Mouse (Mus musculus) gastrocnemius, postnatal 36 days (tissue): Measurements from ENCODE around the gene Clec18a. TPM values are rescaled to one million over a fixed set of nuclear protein-coding genes. Genes with fewer than 3 reads are reported as not detected.
"Not testable (repeated sequence)": the region's sequence is repeated elsewhere in the genome, so short reads cannot be mapped to it uniquely, and the experiment has no call there.

ENCODE experiments used
- DNase-seq, 2 experiments: peaks; one replicate each; pipeline ENCODE4 v3.0.0; 2022
- intact Hi-C: fragments of 180-260 bp; cut with DNase I; formaldehyde crosslinking; loops from one replicate; pipeline ENCODE4 v1.15.1; 2025
- microRNA-seq, 2 experiments: library from miRNA; unstranded; fragments of <30 nt; microRNA quantifications; one replicate each; pipeline ENCODE4 v1.2.0; 2021
- total RNA-seq, 2 experiments: library from RNA; stranded (reverse); gene quantifications; 2 replicates each; pipeline ENCODE4 v1.2.3; 2021

The Clec18a gene
- total RNA-seq, 2 experiments from 2014 or later: 0.12 to 0.69 TPM

- intact Hi-C loops, DNase-seq: not testable (repeated sequence)
Measured at GRCm38 (mm10) chr8:111010230-111010991, 81.8 kb downstream of the Clec18a start.

Small RNA genes lying within 50 kb of the gene (microRNA-seq; reads per million reads assigned to microRNA genes)
- gene Gm24103 (0 reads per million in 2 experiments), gene Mir3473d (0 reads per million in 2 experiments)

Other genes starting within 250 kb of the Clec18a start
- 10 to 100 TPM; 57.2 to 59.1 TPM for gene Cog4, start 245.8 kb downstream of the Clec18a start, total RNA-seq
- gene Sf3b3, start 245.6 kb downstream of the Clec18a start, total RNA-seq: 10 to 100 TPM; 16.5 to 18.5 TPM
- 1 to 10 TPM; 3.2 to 3.8 TPM for gene Fuk, start 189.9 kb downstream of the Clec18a start, total RNA-seq
- 10 to 100 TPM; 47.1 to 48.8 TPM for gene St3gal2, start 172.5 kb downstream of the Clec18a start, total RNA-seq
- gene Ddx19a, start 94.6 kb downstream of the Clec18a start, total RNA-seq: 10 to 100 TPM; 23.2 to 28.6 TPM
- gene Ddx19b, start 60.7 kb downstream of the Clec18a start, total RNA-seq: 10 to 100 TPM; 11.0 to 12.2 TPM
- 10 to 100 TPM; 41.0 to 41.4 TPM for gene Aars, start 59.3 kb downstream of the Clec18a start, total RNA-seq
- not detected for gene Exosc6, start 36.1 kb downstream of the Clec18a start, total RNA-seq
- gene Pdpr, start 2.2 kb upstream of the Clec18a start, total RNA-seq: 100 to 1,000 TPM; 101 to 105 TPM
- gene Glg1, start 166.8 kb upstream of the Clec18a start, total RNA-seq: 10 to 100 TPM; 33.4 to 34.0 TPM
- gene Rfwd3, start 207.8 kb upstream of the Clec18a start, total RNA-seq: 1 to 10 TPM; 3.4 to 4.9 TPM
- under 1 TPM; 0.44 to 0.92 TPM for gene Mlkl, start 245.8 kb upstream of the Clec18a start, total RNA-seq